Comparison of ENCODE assay signal across 31 mouse cellular contexts in genomic region chr11:53532231-53532620, GRCm38 (mm10). TPM values are rescaled to one million over a fixed set of nuclear protein-coding genes. Genes with fewer than 3 reads are reported as not detected.
DNase-seq lines count a peak whose midpoint lies in the region; ATAC-seq and TF ChIP-seq lines count a peak whose summit lies in the region.
"Had no signal": no experiment of that assay in that cellular context is flagged by ENCODE, and none has a peak within 500 bp of the region (broad histone marks: within the 10 kb centered on the region; RNA-seq: fewer than 3 reads in every experiment).

No protein-coding gene starts in this region.

- no peak overlapping the region for H3K27ac ChIP-seq in kidney, postnatal 0 days
- H3K27ac ChIP-seq in kidney, embryonic 15.5 days: no peak overlapping the region
- peak overlapping the region; percentile 93 for H3K27ac ChIP-seq in macrophage
- H3K27ac ChIP-seq: embryonic facial prominence, embryonic 15.5 days; limb, embryonic 13.5 days; midbrain, embryonic 13.5 days had no signal

- TF ChIP-seq CTCF in kidney, postnatal 0 days (IDR thresholded peaks at IDR 0.05; ENCODE audit: low read depth): 0 out of 2 replicates have a peak, but pooled peaks have one; percentile 11
- TF ChIP-seq CTCF in E14TG2a.4 (conservative IDR thresholded peaks at IDR 0.05; ENCODE audit: low read length): peak; percentile 39

- ATAC-seq in kidney, postnatal 0 days (replicated peaks; ENCODE audit: low FRiP score, low read depth): no peak
- ATAC-seq in kidney, embryonic 15.5 days (replicated peaks; ENCODE audit: low FRiP score): no peak
- ATAC-seq in inflammation-experienced regulatory T-cells, adult 6 months: no peak
- ATAC-seq: forebrain, embryonic 14.5 days; midbrain, embryonic 13.5 days; Patski had no signal

- H3K9me3 ChIP-seq in kidney, postnatal 0 days (replicated peaks; ENCODE audit: low read length): no peaks in the 10 kb centered on the region
- no peaks in the 10 kb centered on the region for H3K9me3 ChIP-seq in kidney, embryonic 15.5 days (replicated peaks)
- no peaks in the 10 kb centered on the region for H3K9me3 ChIP-seq in E14TG2a.4 (ENCODE audit: low read length)
- H3K9me3 ChIP-seq: embryonic facial prominence, embryonic 15.5 days; limb, embryonic 13.5 days; megakaryocyte, embryonic 14.5 days; midbrain, embryonic 13.5 days had no signal

- no peak for DNase-seq in kidney, postnatal 0 days (ENCODE audit: low spot score)
- peak; percentile 75 for DNase-seq in 3T3-L1 (ENCODE audit: low read depth, low spot score)
- DNase-seq in retina, embryonic 14.5 days (ENCODE audit: low spot score): no peak
- DNase-seq: adrenal gland, adult 2 months; cerebellum, adult 9-10 months; gastrocnemius, adult 2 months; kidney, adult 18-20 months; kidney, postnatal 14 days; lung, adult 18-20 months; lung, postnatal 10 days; right cerebral cortex, postnatal 25 days; spleen, adult 18-20 months had no signal

- H3K79me2 ChIP-seq in macrophage (ENCODE audit: inconsistent target): peaks cover 44% of the 10 kb centered on the region

- WGBS in kidney, postnatal 0 days: 85% methylated on average over 1 of the region's 1 CpGs
- WGBS in kidney, embryonic 15.5 days: 96% methylated on average over 1 of the region's 1 CpGs
- 0% methylated on average over 1 of the region's 1 CpGs for WGBS in macrophage (ENCODE audit: missing documents)

- no peak overlapping the region for H3K4me3 ChIP-seq in kidney, postnatal 0 days (replicated peaks; ENCODE audit: low read depth, low read length)
- H3K4me3 ChIP-seq in kidney, embryonic 15.5 days (replicated peaks): no peak overlapping the region
- H3K4me3 ChIP-seq in E14TG2a.4 (replicated peaks; ENCODE audit: low read length) (no peak overlapping the region), macrophage (ENCODE audit: inconsistent target) (no peak overlapping the region)
- H3K4me3 ChIP-seq: embryonic facial prominence, embryonic 15.5 days; gastrocnemius, adult 2 months; limb, embryonic 13.5 days; megakaryocyte, embryonic 14.5 days; midbrain, embryonic 13.5 days had no signal

- no peak overlapping the region for H3K4me2 ChIP-seq in kidney, postnatal 0 days (ENCODE audit: low read length)
- H3K4me2 ChIP-seq in kidney, embryonic 15.5 days: no peak overlapping the region
- H3K4me2 ChIP-seq: embryonic facial prominence, embryonic 15.5 days; heart, embryonic 11.5 days; limb, embryonic 13.5 days; midbrain, embryonic 13.5 days had no signal

- H3K36me3 ChIP-seq in kidney, postnatal 0 days (ENCODE audit: insufficient read depth, low read length): peaks cover 24% of the 10 kb centered on the region
- H3K36me3 ChIP-seq in kidney, embryonic 15.5 days: peaks cover 48% of the 10 kb centered on the region
- H3K36me3 ChIP-seq in E14TG2a.4 (ENCODE audit: insufficient read depth, low read length) (peaks cover 23% of the 10 kb centered on the region), macrophage (ENCODE audit: inconsistent target) (peaks cover 41% of the 10 kb centered on the region)

- H3K27me3 ChIP-seq in kidney, postnatal 0 days (ENCODE audit: insufficient read depth, low read length): no peaks in the 10 kb centered on the region
- no peaks in the 10 kb centered on the region for H3K27me3 ChIP-seq in kidney, embryonic 15.5 days
- peaks cover 14% of the 10 kb centered on the region for H3K27me3 ChIP-seq in E14TG2a.4 (ENCODE audit: insufficient read depth, low read length)
- H3K27me3 ChIP-seq: embryonic facial prominence, embryonic 15.5 days; limb, embryonic 13.5 days; megakaryocyte, embryonic 14.5 days; midbrain, embryonic 13.5 days; Patski had no signal

- no peaks in the 10 kb centered on the region for H3K4me1 ChIP-seq in kidney, postnatal 0 days (replicated peaks; ENCODE audit: insufficient read depth, low read length)
- H3K4me1 ChIP-seq in kidney, embryonic 15.5 days: peaks cover 16% of the 10 kb centered on the region
- H3K4me1 ChIP-seq in E14TG2a.4 (replicated peaks; ENCODE audit: low read depth, low read length): peaks cover 19% of the 10 kb centered on the region

- no peak overlapping the region for H3K9ac ChIP-seq in kidney, postnatal 0 days (ENCODE audit: low read depth, low read length)
- no peak overlapping the region for H3K9ac ChIP-seq in kidney, embryonic 15.5 days
- H3K9ac ChIP-seq: embryonic facial prominence, embryonic 15.5 days; limb, embryonic 13.5 days; midbrain, embryonic 13.5 days had no signal

RNA-seq across cellular contexts. Expression of gene Sept8, which starts 13.2 kb away (rescaled TPM):
- polyA plus RNA-seq in kidney, postnatal 0 days (2015; fragmentation: Nextera tagmentation; extraction: Ambion mirVana): 13.1 and 15.7 TPM in 2 replicates
- polyA plus RNA-seq in kidney, embryonic 15.5 days (2015; fragmentation: Nextera tagmentation; extraction: Ambion mirVana): 21.9 and 25.6 TPM in 2 replicates
- total RNA-seq in macrophage (2018; cell fraction: chromatin; rRNA removed): 100 to 1,000 TPM; 104 to 407 (median 189) TPM
- 100 to 1,000 TPM in 8 of 26 experiments, 10 to 100 TPM in 18; 52.1 to 132 (median 76.4) TPM for total RNA-seq in macrophage (2018; cell fraction: cytosol; rRNA removed)
- total RNA-seq in macrophage (2018; cell fraction: nucleus; rRNA removed): 100 to 1,000 TPM in 17 of 26 experiments, 10 to 100 TPM in 9; 61.1 to 259 (median 114) TPM
- polyA plus RNA-seq in macrophage (2018): 69.8 to 121 TPM (median 83.7 TPM) in 3 replicates
- polyA plus RNA-seq in inflammation-experienced regulatory T-cells, adult 6 months (2017; shearing (Covaris generic)): 1 to 10 TPM; 1.1 to 1.2 (median 1.1) TPM

RNA-seq across cellular contexts. Expression of gene Kif3a, which starts 35.0 kb away (rescaled TPM):
- polyA plus RNA-seq in kidney, postnatal 0 days (2015; fragmentation: Nextera tagmentation; extraction: Ambion mirVana): 50.6 and 54.6 TPM in 2 replicates
- 65.6 and 68.6 TPM in 2 replicates for polyA plus RNA-seq in kidney, embryonic 15.5 days (2015; fragmentation: Nextera tagmentation; extraction: Ambion mirVana)
- 100 to 1,000 TPM in 8 of 26 experiments, 10 to 100 TPM in 18; 15.4 to 187 (median 34.8) TPM for total RNA-seq in macrophage (2018; cell fraction: chromatin; rRNA removed)
- total RNA-seq in macrophage (2018; cell fraction: cytosol; rRNA removed): 100 to 1,000 TPM in 4 of 26 experiments, 10 to 100 TPM in 22; 14.2 to 136 (median 46.7) TPM
- total RNA-seq in macrophage (2018; cell fraction: nucleus; rRNA removed): 100 to 1,000 TPM in 3 of 26 experiments, 10 to 100 TPM in 23; 11.7 to 127 (median 30.6) TPM
- 25.8 to 223 TPM (median 90.7 TPM) in 3 replicates for polyA plus RNA-seq in macrophage (2018)
- polyA plus RNA-seq in inflammation-experienced regulatory T-cells, adult 6 months (2017; shearing (Covaris generic)): 10 to 100 TPM in 2 of 3 experiments, 1 to 10 TPM in 1; 5.5 to 11.6 (median 11.6) TPM

RNA-seq across cellular contexts. Expression of gene Sowaha, which starts 52.2 kb away (rescaled TPM):
- polyA plus RNA-seq in kidney, postnatal 0 days (2015; fragmentation: Nextera tagmentation; extraction: Ambion mirVana): 0.26 and 0.39 TPM in 2 replicates
- 0.23 and 0.32 TPM in 2 replicates for polyA plus RNA-seq in kidney, embryonic 15.5 days (2015; fragmentation: Nextera tagmentation; extraction: Ambion mirVana)
- total RNA-seq in macrophage (2018; cell fraction: chromatin; rRNA removed): not detected
- under 1 TPM in 1 of 26 experiments, not detected in 25; 0.05 TPM for total RNA-seq in macrophage (2018; cell fraction: cytosol; rRNA removed)
- not detected for total RNA-seq in macrophage (2018; cell fraction: nucleus; rRNA removed)
- not detected in 3 replicates for polyA plus RNA-seq in macrophage (2018)
- not detected for polyA plus RNA-seq in inflammation-experienced regulatory T-cells, adult 6 months (2017; shearing (Covaris generic))
- total RNA-seq: monocyte, adult 5-6 weeks; neutrophil, adult 5-6 weeks had no signal
- polyA plus RNA-seq: C2C12, Patski had no signal

RNA-seq across cellular contexts. Expression of gene Gm9945, which starts 52.3 kb away (rescaled TPM):
- not detected in 2 replicates for polyA plus RNA-seq in kidney, postnatal 0 days (2015; fragmentation: Nextera tagmentation; extraction: Ambion mirVana)
- polyA plus RNA-seq in kidney, embryonic 15.5 days (2015; fragmentation: Nextera tagmentation; extraction: Ambion mirVana): not detected in 2 replicates
- total RNA-seq in macrophage (2018; cell fraction: chromatin; rRNA removed): not detected
- not detected for total RNA-seq in macrophage (2018; cell fraction: cytosol; rRNA removed)
- total RNA-seq in macrophage (2018; cell fraction: nucleus; rRNA removed): not detected
- polyA plus RNA-seq in macrophage (2018): not detected in 3 replicates
- not detected for polyA plus RNA-seq in inflammation-experienced regulatory T-cells, adult 6 months (2017; shearing (Covaris generic))
- total RNA-seq: adrenal gland, adult 2 months; common myeloid progenitor, adult 5-6 weeks; gastrocnemius, adult 2 months; monocyte, adult 5-6 weeks; neutrophil, adult 5-6 weeks had no signal
- polyA plus RNA-seq: adrenal gland, adult 2 months; C2C12; embryonic facial prominence, embryonic 15.5 days; gonadal fat pad, adult 2 months; heart, postnatal 0 days; hindbrain, embryonic 11.5 days; limb, embryonic 13.5 days; midbrain, embryonic 13.5 days; Patski; testis, adult 2 months had no signal
